Mouse (Mus musculus): ENCODE measurements around the gene Gm10643. TPM values are rescaled to one million over a fixed set of nuclear protein-coding genes. Genes with fewer than 3 reads are reported as not detected.

The Gm10643 gene
- polyA plus RNA-seq, 1 experiment from 2014 or later = 1.8 TPM

GRCm38 (mm10) chr8:84048171-84048570 lies 16.8 kb downstream of the Gm10643 start:
- TF ChIP-seq CTCF (IDR thresholded peaks at IDR 0.05; ENCODE audit: low read depth) = no peak

GRCm38 (mm10) chr8:84046505-84046904 lies 18.4 kb downstream of the Gm10643 start:
- Histone ChIP-seq H3K27ac (no peak overlapping the region), H3K36me3 (ENCODE audit: insufficient read depth, low read length) (no peaks in the 10 kb centered on the region), H3K9me3 (replicated peaks; ENCODE audit: low read length) (no peaks in the 10 kb centered on the region), H3K4me3 (replicated peaks; ENCODE audit: low read depth, low read length) (no peak overlapping the region), H3K27me3 (ENCODE audit: insufficient read depth, low read length) (peaks cover 15% of the 10 kb centered on the region), H3K9ac (ENCODE audit: low read depth, low read length) (no peak overlapping the region), H3K4me1 (replicated peaks; ENCODE audit: insufficient read depth, low read length) (no peaks in the 10 kb centered on the region; the same call in 1 of the 2 replicates), H3K4me2 (ENCODE audit: low read length) (no peak overlapping the region)
- no peak for TF ChIP-seq CTCF (IDR thresholded peaks at IDR 0.05; ENCODE audit: low read depth)
- ATAC-seq (replicated peaks; ENCODE audit: low FRiP score, low read depth) = no peak
- 90% methylated on average over 3 of the region's 3 CpGs for WGBS
- DNase-seq (ENCODE audit: low spot score) = no peak

More at GRCm38 (mm10) chr8:84048171-84048570, 16.8 kb downstream of the Gm10643 start:
- H3K27ac ChIP-seq = no peak overlapping the region
- H3K4me1 ChIP-seq (replicated peaks; ENCODE audit: insufficient read depth, low read length) = no peaks in the 10 kb centered on the region
- DNase-seq (ENCODE audit: low spot score) (no peak), ATAC-seq (replicated peaks; ENCODE audit: low FRiP score, low read depth) (no peak)
- WGBS = 46% methylated on average over 5 of the region's 5 CpGs
- H3K27me3 ChIP-seq (ENCODE audit: insufficient read depth, low read length) = peaks cover 15% of the 10 kb centered on the region
- H3K4me2 ChIP-seq (ENCODE audit: low read length) = no peak overlapping the region
- no peak overlapping the region for H3K9ac ChIP-seq (ENCODE audit: low read depth, low read length)
- H3K9me3 ChIP-seq (replicated peaks; ENCODE audit: low read length) = no peaks in the 10 kb centered on the region
- no peak overlapping the region for H3K4me3 ChIP-seq (replicated peaks; ENCODE audit: low read depth, low read length)
- no peaks in the 10 kb centered on the region for H3K36me3 ChIP-seq (ENCODE audit: insufficient read depth, low read length)

GRCm38 (mm10) chr8:84044900-84045299 lies 20.0 kb downstream of the Gm10643 start, which contains the start of gene Rln3:
Gene Rln3, minus strand, starts transcription at chr8:84045000.
- ATAC-seq (replicated peaks; ENCODE audit: low FRiP score, low read depth) (no peak), DNase-seq (ENCODE audit: low spot score) (no peak)
- no peak for TF ChIP-seq CTCF (IDR thresholded peaks at IDR 0.05; ENCODE audit: low read depth)
- Histone ChIP-seq H3K9me3 (replicated peaks; ENCODE audit: low read length) (no peaks in the 10 kb centered on the region), H3K4me3 (replicated peaks; ENCODE audit: low read depth, low read length) (no peak within 1 kb of the TSS), H3K36me3 (ENCODE audit: insufficient read depth, low read length) (no peaks in the 10 kb centered on the region), H3K27me3 (ENCODE audit: insufficient read depth, low read length) (peaks cover 15% of the 10 kb centered on the region), H3K27ac (no peak within 1 kb of the TSS), H3K4me1 (replicated peaks; ENCODE audit: insufficient read depth, low read length) (no peaks in the 10 kb centered on the region; the same call in 1 of the 2 replicates), H3K4me2 (ENCODE audit: low read length) (peak within 1 kb of the TSS; percentile 31), H3K9ac (ENCODE audit: low read depth, low read length) (no peak within 1 kb of the TSS)
- 14% methylated on average over 9 of the region's 9 CpGs for WGBS

- H3K9me3 ChIP-seq (replicated peaks; ENCODE audit: low read length) = no peaks in the 10 kb centered on the region
- WGBS = 18% methylated on average over 7 of the region's 7 CpGs
- H3K4me1 ChIP-seq (replicated peaks; ENCODE audit: insufficient read depth, low read length) = no peaks in the 10 kb centered on the region; the same call in 1 of the 2 replicates
- H3K36me3 ChIP-seq (ENCODE audit: insufficient read depth, low read length) = no peaks in the 10 kb centered on the region
- TF ChIP-seq CTCF (IDR thresholded peaks at IDR 0.05; ENCODE audit: low read depth) = peak; percentile 30; the same call in 1 of the 2 replicates
- DNase-seq (ENCODE audit: low spot score) = no peak
- no peak overlapping the region for H3K4me2 ChIP-seq (ENCODE audit: low read length)
- no peak overlapping the region for H3K27ac ChIP-seq
- H3K27me3 ChIP-seq (ENCODE audit: insufficient read depth, low read length) = peaks cover 15% of the 10 kb centered on the region
- H3K9ac ChIP-seq (ENCODE audit: low read depth, low read length) = no peak overlapping the region
- no peak for ATAC-seq (replicated peaks; ENCODE audit: low FRiP score, low read depth)
- no peak overlapping the region for H3K4me3 ChIP-seq (replicated peaks; ENCODE audit: low read depth, low read length)
Measured at GRCm38 (mm10) chr8:84044103-84044502, 20.8 kb downstream of the Gm10643 start.

GRCm38 (mm10) chr8:84042948-84043342 lies 22.0 kb downstream of the Gm10643 start:
- no peak overlapping the region for H3K27ac ChIP-seq
- H3K4me2 ChIP-seq (ENCODE audit: low read length) = peak overlapping the region; percentile 56
- no peaks in the 10 kb centered on the region; the same call in 1 of the 2 replicates for H3K4me1 ChIP-seq (replicated peaks; ENCODE audit: insufficient read depth, low read length)
- ATAC-seq (replicated peaks; ENCODE audit: low FRiP score, low read depth) (no peak), DNase-seq (ENCODE audit: low spot score) (no peak)
- no peaks in the 10 kb centered on the region for H3K9me3 ChIP-seq (replicated peaks; ENCODE audit: low read length)
- 43% methylated on average over 12 of the region's 12 CpGs for WGBS
- peaks cover 15% of the 10 kb centered on the region for H3K27me3 ChIP-seq (ENCODE audit: insufficient read depth, low read length)
- no peaks in the 10 kb centered on the region for H3K36me3 ChIP-seq (ENCODE audit: insufficient read depth, low read length)
- peak overlapping the region; percentile 22; the same call in 1 of the 2 replicates for H3K4me3 ChIP-seq (replicated peaks; ENCODE audit: low read depth, low read length)
- no peak for TF ChIP-seq CTCF (IDR thresholded peaks at IDR 0.05; ENCODE audit: low read depth)
- H3K9ac ChIP-seq (ENCODE audit: low read depth, low read length) = no peak overlapping the region

GRCm38 (mm10) chr8:84042066-84042947 lies 22.6 kb downstream of the Gm10643 start, which contains the start of gene Il27ra:
Gene Il27ra, minus strand, starts transcription at chr8:84042589.
- Histone ChIP-seq H3K27me3 (ENCODE audit: insufficient read depth, low read length) (peaks cover 15% of the 10 kb centered on the region), H3K27ac (no peak within 1 kb of the TSS), H3K9ac (ENCODE audit: low read depth, low read length) (peak within 1 kb of the TSS; percentile 36; the same call in 1 of the 2 replicates), H3K9me3 (replicated peaks; ENCODE audit: low read length) (no peaks in the 10 kb centered on the region), H3K4me1 (replicated peaks; ENCODE audit: insufficient read depth, low read length) (no peaks in the 10 kb centered on the region; the same call in 1 of the 2 replicates), H3K36me3 (ENCODE audit: insufficient read depth, low read length) (no peaks in the 10 kb centered on the region), H3K4me3 (replicated peaks; ENCODE audit: low read depth, low read length) (peak within 1 kb of the TSS; percentile 22), H3K4me2 (ENCODE audit: low read length) (peak within 1 kb of the TSS; percentile 56)
- ATAC-seq (replicated peaks; ENCODE audit: low FRiP score, low read depth) (peak; percentile 87), DNase-seq (ENCODE audit: low spot score) (peak; percentile 88)
- WGBS = 3% methylated on average over 40 of the region's 40 CpGs
- peak; percentile 76 for TF ChIP-seq CTCF (IDR thresholded peaks at IDR 0.05; ENCODE audit: low read depth)

All from kidney, postnatal 0 days (tissue).